Mouse (Mus musculus) c-Kit-positive CD71-positive TER-119-positive erythroid progenitor cells, embryonic 14.5 days (primary cell): ENCODE results near the gene Adam30.
"Not testable (repeated sequence)": the region's sequence is repeated elsewhere in the genome, so short reads cannot be mapped to it uniquely, and the experiment has no call there.

Experiments used
- DNase-seq: peaks from one replicate; pipeline ENCODE4 v3.0.0-alpha.2; 2013; ENCODE audit warnings: low spot score

Adam30 gene

GRCm38 (mm10) chr3:98160330-98160729 lies at the start of gene Adam30:
Adam30 (plus strand) TSS chr3:98160630.
- DNase-seq, result no peak

- no peak for DNase-seq
Measured at GRCm38 (mm10) chr3:98118252-98118651, 42.2 kb upstream of the Adam30 start.

- DNase-seq, result no peak
Measured at GRCm38 (mm10) chr3:98119338-98119737, 41.1 kb upstream of the Adam30 start.

DNA sequence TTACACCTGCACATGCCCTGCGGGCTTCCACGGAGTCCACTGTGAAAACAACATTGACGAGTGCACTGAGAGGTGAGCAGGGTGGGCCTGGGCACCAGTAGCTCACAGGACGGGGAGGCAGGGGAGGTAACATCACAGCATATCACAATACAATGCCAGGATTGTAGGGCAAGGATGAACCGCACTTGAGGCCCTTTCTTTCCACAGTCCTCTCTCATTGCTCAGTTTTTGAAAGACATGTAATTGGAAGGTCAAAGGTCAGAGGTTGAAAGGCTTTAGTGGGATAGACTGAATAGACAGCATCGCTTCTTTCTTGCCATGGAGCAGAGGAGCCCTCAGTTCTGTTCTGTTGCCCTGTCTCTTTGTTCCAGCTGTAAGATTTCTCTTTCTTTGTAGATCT lies 39.5 kb upstream of the Adam30 start:
- no peak for DNase-seq

DNA sequence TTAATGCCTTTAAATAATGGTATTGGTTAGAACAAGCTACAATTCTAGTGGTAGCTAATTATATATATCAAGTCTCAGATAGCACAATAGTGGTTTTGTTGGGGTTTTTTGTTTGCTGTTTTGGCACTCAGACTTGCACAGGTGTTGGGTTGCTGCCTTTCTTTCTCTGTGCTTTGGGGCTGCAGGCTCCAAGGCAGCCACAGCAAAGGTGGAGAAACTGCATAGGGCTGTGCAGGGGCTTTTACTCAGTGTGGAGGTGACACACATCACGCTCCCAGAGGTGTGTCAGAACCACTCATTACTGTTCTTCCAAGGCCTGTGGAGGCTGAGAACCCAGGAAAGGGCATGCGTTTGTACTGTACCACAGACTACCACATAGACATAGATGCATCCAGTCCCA lies 32.7 kb upstream of the Adam30 start:
- no peak for DNase-seq

DNA sequence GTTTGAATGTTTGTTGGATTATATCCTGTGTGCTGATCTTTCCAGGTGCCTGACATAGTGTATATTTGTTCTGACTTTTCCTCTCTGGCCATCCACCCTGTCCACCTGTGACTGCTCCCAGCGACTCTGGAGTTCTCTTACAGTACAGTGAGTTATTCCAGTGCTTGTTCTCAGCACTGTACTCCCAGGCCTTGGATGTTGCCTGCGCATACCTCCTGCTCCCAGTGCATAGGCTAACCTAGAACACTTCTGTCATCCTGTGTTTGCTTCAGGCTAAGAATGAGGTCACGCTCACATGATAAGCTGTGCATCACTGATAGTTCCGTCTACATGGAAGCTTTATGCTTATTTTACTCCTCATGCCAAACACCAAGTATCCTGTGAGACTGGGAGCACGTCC lies 31.7 kb upstream of the Adam30 start:
- no peak for DNase-seq

DNA sequence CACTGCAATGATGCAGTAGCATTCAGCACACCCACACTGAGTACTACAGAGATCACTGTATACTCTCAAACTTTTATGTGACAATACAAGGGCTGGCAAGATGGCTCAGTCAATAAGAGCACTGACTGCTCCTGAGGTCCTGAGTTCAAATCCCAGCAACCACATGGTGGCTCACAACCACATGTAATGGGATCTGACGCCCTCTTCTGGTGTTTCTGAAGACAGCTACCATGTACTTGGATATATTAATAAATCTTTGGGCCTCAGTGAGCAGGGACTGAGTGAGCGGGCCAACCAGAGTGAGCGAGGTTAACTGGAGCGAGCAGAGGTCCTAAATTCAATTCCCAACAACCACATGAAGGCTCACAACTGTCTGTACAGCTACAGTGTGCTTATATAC lies 28.3 kb upstream of the Adam30 start:
- not testable (repeated sequence) for DNase-seq

- DNase-seq, result no peak
Measured at GRCm38 (mm10) chr3:98132636-98133035, 27.8 kb upstream of the Adam30 start.

- DNase-seq, result no peak
Measured at GRCm38 (mm10) chr3:98141456-98141855, 19.0 kb upstream of the Adam30 start.

- no peak for DNase-seq
Measured at GRCm38 (mm10) chr3:98142862-98143261, 17.6 kb upstream of the Adam30 start.

DNA sequence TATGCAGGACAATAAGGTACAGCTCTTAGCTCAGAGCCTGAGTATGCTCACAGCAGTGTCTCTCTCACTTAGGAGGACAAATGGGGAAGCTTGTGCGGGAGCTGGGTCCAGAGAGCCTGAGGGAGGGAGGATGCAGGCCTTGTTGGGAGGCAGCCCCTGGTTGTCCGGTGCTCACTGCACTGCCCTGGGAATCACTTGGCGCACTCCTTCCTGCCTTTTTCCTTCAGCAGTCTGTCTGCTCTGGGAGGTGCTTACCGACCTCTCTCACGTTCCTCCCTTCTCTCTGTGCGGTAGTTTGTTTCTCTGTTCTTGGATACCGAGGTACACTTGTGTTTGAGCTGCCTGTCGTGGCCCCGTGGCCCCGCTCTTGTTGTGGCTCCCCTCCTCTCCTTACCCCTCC lies 15.2 kb upstream of the Adam30 start:
- no peak for DNase-seq

DNA sequence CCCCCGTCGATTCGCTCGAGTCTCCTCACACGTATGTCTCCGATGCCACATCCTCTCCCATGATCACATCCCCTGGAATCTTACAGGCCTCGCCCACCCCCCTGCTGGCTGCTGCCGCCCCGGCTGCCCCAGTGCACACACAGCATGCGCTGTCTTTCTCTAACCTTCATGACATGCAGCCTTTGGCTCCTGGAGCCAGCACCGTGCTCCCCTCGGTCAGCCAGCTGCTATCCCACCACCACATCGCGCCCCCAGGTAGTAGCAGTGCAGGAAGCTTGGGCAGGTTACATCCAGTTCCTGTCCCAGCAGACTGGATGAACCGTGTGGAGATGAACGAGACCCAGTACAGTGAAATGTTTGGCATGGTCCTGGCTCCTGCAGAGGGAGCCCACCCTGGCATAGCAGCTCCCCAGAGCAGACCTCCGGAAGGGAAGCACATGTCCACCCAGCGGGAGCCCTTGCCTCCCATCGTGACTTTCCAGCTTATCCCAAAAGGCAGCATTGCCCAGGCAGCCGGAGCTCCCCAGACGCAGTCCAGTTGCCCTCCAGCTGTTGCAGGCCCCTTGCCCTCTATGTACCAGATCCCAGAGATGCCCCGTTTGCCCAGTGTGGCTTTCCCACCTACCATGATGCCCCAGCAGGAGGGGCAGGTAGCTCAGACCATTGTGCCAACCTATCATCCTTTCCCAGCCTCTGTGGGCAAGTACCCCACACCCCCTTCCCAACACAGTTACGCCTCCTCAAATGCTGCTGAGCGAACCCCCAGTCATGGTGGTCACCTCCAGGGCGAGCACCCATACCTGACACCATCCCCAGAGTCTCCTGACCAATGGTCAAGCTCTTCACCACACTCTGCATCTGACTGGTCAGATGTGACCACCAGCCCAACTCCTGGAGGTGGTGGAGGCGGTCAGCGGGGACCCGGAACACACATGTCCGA lies 13.7 kb upstream of the Adam30 start:
- DNase-seq, result no peak

- no peak for DNase-seq
Measured at GRCm38 (mm10) chr3:98147706-98148105, 12.7 kb upstream of the Adam30 start.

DNA sequence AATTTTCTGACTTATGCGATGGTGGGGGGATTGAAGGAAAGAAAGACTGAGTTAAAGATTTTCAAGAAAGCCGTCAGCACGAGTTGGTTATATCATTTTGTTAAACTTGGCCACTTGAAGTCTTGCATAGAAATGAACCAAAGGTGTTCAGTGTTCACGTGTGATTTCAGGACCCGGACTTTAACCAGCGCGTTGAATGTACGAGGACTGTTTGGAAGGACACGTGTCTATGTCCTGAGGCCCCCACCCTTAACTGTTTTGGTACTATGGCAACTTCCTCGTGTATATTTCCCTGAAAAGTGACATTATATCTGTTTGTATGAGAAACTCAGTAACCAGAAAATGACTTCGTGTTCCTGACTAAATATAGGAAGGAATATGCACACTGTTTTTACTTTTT lies 10.5 kb upstream of the Adam30 start:
- no peak for DNase-seq

DNA sequence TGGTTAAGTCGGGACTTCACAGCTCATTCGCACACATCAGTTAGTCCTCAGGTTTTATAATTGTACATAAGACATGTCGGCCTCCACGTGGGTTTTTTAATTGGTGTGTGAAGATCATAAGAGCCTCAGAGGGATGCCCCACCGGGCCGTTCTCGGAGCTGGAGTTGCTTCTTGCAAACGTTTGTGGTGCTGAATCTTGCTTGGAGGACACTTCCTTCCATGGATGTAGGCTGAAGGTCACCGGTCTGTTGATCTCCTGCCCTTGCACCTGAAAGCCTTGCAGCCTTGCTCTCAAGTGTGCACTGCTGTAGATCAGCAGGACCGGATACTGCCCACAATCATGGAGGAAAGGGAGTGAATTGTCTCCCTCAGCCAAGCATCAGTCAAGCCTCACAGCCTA lies 9.4 kb upstream of the Adam30 start:
- DNase-seq, result no peak

GRCm38 (mm10) chr3:98153460-98153859 lies 7.0 kb upstream of the Adam30 start:
- DNase-seq, result no peak

- DNase-seq, result no peak
Measured at GRCm38 (mm10) chr3:98156158-98156557, 4.3 kb upstream of the Adam30 start.

GRCm38 (mm10) chr3:98157073-98157472 lies 3.4 kb upstream of the Adam30 start:
- DNase-seq, result no peak

DNA sequence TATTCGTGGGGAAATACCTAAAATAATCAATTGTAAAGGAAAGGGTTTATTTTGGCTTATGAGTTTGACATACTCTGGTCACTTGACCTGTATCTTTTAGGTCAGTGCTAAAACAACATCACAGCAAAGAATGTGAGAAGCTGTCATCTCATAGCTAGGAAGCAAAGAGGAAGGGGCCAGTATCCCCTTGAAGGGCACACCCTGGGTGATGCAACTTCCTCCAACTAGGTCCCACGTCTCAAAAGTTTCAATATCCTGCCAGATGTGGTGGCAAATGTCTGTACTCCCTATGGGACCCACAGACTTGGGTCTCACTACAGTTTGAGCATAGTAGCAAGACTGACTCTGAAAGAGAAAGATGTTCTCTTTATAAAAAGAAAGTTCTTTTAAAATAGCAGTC lies 2.8 kb upstream of the Adam30 start:
- no peak for DNase-seq

DNA sequence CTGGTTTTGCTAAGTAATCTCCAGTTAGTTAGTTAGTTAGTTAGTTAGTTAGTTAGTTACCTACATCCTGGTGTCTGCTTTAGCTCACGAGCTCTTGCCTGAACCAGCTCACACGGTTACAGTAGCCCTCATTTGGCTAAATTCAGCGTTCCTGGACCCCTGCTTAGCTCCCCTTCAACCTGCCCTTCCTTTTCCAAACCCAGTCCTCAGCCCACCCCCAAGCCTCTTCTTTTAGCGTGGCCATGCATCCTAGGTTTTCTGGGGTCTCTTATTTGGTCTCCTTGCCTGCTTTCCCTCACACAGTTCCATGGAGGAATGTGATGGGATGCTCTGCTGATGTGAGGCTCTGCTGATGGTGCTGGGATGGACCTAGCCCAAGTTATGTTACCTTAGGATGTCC lies 1.8 kb upstream of the Adam30 start:
- no peak for DNase-seq

GRCm38 (mm10) chr3:98159289-98159688 lies 1.1 kb upstream of the Adam30 start:
- DNase-seq, result no peak

DNA sequence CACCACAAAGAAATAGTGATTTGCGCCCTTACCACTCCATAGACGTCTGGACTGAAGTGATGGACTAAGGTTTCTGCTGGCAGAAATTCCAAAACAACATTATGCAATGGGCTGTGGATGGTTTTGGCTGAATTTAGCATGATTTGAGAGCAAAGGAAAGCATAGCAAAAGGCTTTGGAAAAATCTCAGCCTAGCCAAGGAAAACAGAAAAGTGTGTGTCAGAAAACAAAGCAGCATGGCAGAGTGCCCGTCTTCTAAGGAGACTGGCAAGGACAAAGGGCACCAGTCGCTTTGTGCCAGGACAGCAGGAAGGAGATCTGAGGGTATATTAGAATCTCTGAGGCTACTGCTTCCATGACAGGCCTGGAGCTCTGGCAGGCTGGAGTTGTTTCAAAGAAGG lies 17.9 kb downstream of the Adam30 start:
- DNase-seq, result no peak

DNA sequence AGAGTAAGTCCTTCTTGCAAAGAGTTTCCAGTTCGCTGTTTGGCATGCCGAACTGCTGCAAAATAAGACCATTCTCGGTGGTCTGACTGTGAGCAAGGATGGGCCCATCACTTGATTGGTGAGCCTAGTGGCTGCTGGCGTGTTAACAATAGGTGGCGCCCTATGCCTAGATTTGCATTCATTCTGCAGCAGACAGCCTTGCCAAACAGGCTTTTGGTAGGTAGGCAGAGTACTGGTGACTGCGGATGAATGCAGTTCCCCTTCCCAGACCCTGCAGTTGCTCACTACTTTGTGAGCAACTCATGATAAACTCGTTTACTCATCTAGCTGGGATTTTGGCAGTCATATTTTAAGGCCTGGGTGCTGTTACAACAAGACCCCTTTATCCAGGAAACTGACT lies 20.4 kb downstream of the Adam30 start:
- DNase-seq, result no peak

DNA sequence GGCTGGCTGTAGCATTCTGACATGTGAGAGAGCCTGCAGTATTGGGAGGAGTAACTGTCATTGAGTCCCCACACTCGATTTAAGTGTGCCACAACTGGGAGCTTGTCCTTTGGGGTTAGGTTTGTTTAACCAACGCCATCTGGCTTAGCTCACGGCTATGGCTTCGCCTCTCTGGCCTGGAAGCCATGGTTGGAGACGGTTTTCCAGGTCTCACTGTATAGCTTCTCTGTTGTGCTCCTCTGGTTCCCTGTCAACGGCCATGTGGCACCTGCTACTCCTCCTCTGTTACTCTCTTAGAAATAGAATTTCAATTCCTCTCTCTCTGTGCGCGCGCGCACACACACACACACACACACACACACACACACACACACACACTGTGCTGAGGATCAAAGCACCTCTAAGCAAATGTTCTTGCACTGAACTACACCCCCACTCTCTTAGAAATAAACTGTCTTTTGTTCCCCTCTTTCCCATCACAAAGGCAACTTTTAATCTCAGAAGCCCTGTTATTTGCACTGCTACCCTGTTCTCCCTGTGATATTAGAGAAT lies 24.8 kb downstream of the Adam30 start:
- DNase-seq, result no peak
